In the genomic region with DNA sequence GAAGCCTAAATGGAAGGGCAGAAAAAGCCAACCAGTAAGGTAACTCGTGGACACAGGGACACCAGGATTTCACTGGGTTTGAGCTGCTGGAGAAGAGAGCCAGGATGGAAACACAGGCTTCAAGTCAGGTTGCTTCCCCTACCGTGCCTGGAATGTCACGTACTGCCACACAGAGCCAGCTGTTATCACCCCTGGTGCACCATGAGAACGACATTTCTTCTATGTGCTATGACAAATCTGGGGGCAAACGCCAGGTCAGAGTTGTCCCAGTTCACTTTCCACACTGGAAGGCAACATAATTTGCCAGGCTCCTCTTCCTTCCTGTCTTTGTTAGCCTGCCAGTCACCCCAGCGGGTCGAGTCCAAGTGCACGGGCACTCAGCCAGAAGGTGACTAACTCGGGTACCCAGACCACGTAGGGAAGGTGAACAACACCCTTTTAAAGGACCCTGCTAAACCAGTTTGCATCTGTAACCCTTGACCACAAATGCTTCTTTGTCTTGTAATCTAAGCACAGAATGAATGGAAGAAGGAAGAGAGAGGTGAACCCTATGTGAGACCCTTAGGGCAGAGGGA, we compare ENCODE assay signal across 11 mouse cellular contexts. TPM values are rescaled to one million over a fixed set of nuclear protein-coding genes. Genes with fewer than 3 reads are reported as not detected.
DNase-seq lines count a peak whose midpoint lies in the region; ATAC-seq and TF ChIP-seq lines count a peak whose summit lies in the region.
"Had no signal": no experiment of that assay in that cellular context is flagged by ENCODE, and none has a peak within 500 bp of the region (broad histone marks: within the 10 kb centered on the region; RNA-seq: fewer than 3 reads in every experiment).

No protein-coding gene starts in this region.

- no peaks in the 10 kb centered on the region for H3K36me3 ChIP-seq in heart, embryonic 13.5 days
- no peaks in the 10 kb centered on the region for H3K36me3 ChIP-seq in kidney, postnatal 0 days (ENCODE audit: insufficient read depth, low read length)
- H3K36me3 ChIP-seq in stomach, embryonic 14.5 days (ENCODE audit: control insufficient read depth, insufficient read depth, low read length) = no peaks in the 10 kb centered on the region
- H3K36me3 ChIP-seq: limb, embryonic 12.5 days had no signal

- DNase-seq in adrenal gland, adult (ENCODE audit: inconsistent age in 2 of 2, low spot score in 1 of 2) = peak; percentile 74 to 82
- DNase-seq in adrenal gland, postnatal 4 days (ENCODE audit: low spot score in 2 of 2) = no peak
- DNase-seq in kidney, postnatal 0 days (ENCODE audit: low spot score) = peak; percentile 49
- no peak for DNase-seq in left cerebral cortex, postnatal 25 days (ENCODE audit: low spot score in 2 of 2)
- DNase-seq in cerebellum, postnatal 4 days (ENCODE audit: low spot score in 2 of 2) = no peak
- no peak for DNase-seq in natural killer cell, adult 2 months (ENCODE audit: low spot score in 2 of 2)

- no peak for TF ChIP-seq CTCF in kidney, postnatal 0 days (IDR thresholded peaks at IDR 0.05; ENCODE audit: low read depth)

- H3K4me2 ChIP-seq in heart, embryonic 13.5 days = no peak overlapping the region
- H3K4me2 ChIP-seq in kidney, postnatal 0 days (ENCODE audit: low read length) = no peak overlapping the region
- no peak overlapping the region for H3K4me2 ChIP-seq in stomach, embryonic 14.5 days (replicated peaks; ENCODE audit: low read depth, low read length)
- H3K4me2 ChIP-seq: limb, embryonic 12.5 days had no signal

- no peak for ATAC-seq in heart, embryonic 13.5 days (ENCODE audit: extremely low read depth, insufficient number of reproducible peaks, low FRiP score, low TSS enrichment)
- no peak for ATAC-seq in kidney, postnatal 0 days (replicated peaks; ENCODE audit: low FRiP score, low read depth)
- peak; percentile 81 for ATAC-seq in stomach, embryonic 14.5 days (ENCODE audit: insufficient number of reproducible peaks, insufficient read depth, low FRiP score, low read depth)

- H3K27ac ChIP-seq in heart, embryonic 13.5 days (replicated peaks) = peak overlapping the region; percentile 66
- no peak overlapping the region for H3K27ac ChIP-seq in kidney, postnatal 0 days
- H3K27ac ChIP-seq in stomach, embryonic 14.5 days (ENCODE audit: low read length) = peak overlapping the region; percentile 49; the same call in 1 of the 2 replicates
- H3K27ac ChIP-seq: limb, embryonic 12.5 days had no signal

- no peak overlapping the region for H3K4me3 ChIP-seq in heart, embryonic 13.5 days
- no peak overlapping the region for H3K4me3 ChIP-seq in kidney, postnatal 0 days (replicated peaks; ENCODE audit: low read depth, low read length)
- no peak overlapping the region for H3K4me3 ChIP-seq in stomach, embryonic 14.5 days (ENCODE audit: low read depth, low read length)
- H3K4me3 ChIP-seq: limb, embryonic 12.5 days had no signal

- no peak overlapping the region for H3K9ac ChIP-seq in heart, embryonic 13.5 days
- H3K9ac ChIP-seq in kidney, postnatal 0 days (ENCODE audit: low read depth, low read length) = no peak overlapping the region
- H3K9ac ChIP-seq in stomach, embryonic 14.5 days (replicated peaks; ENCODE audit: low read depth, low read length) = no peak overlapping the region
- H3K9ac ChIP-seq: limb, embryonic 12.5 days had no signal

- 38% methylated on average over 10 of the region's 10 CpGs for WGBS in heart, embryonic 13.5 days
- WGBS in kidney, postnatal 0 days = 60% methylated on average over 10 of the region's 10 CpGs
- WGBS in stomach, embryonic 14.5 days = 53% methylated on average over 10 of the region's 10 CpGs

- peaks cover 4% of the 10 kb centered on the region; the same call in 1 of the 2 replicates for H3K9me3 ChIP-seq in heart, embryonic 13.5 days
- no peaks in the 10 kb centered on the region for H3K9me3 ChIP-seq in kidney, postnatal 0 days (replicated peaks; ENCODE audit: low read length)
- no peaks in the 10 kb centered on the region for H3K9me3 ChIP-seq in stomach, embryonic 14.5 days (ENCODE audit: control insufficient read depth, low read depth, low read length)

- intact Hi-C loops in left cerebral cortex, postnatal 25 days (cut with DNase I) = no loop called here

- no peaks in the 10 kb centered on the region for H3K27me3 ChIP-seq in heart, embryonic 13.5 days (replicated peaks)
- H3K27me3 ChIP-seq in kidney, postnatal 0 days (ENCODE audit: insufficient read depth, low read length) = no peaks in the 10 kb centered on the region
- no peaks in the 10 kb centered on the region for H3K27me3 ChIP-seq in stomach, embryonic 14.5 days (ENCODE audit: control insufficient read depth, insufficient read depth, low read length)
- H3K27me3 ChIP-seq: limb, embryonic 12.5 days had no signal

- peaks cover 9% of the 10 kb centered on the region for H3K4me1 ChIP-seq in heart, embryonic 13.5 days
- no peaks in the 10 kb centered on the region for H3K4me1 ChIP-seq in kidney, postnatal 0 days (replicated peaks; ENCODE audit: insufficient read depth, low read length)
- H3K4me1 ChIP-seq in stomach, embryonic 14.5 days (ENCODE audit: control insufficient read depth, insufficient read depth, low read length) = no peaks in the 10 kb centered on the region
- H3K4me1 ChIP-seq: limb, embryonic 12.5 days had no signal

RNA-seq across cellular contexts. Expression of gene Smurf1, which starts 13.0 kb away (rescaled TPM):
- 10 to 100 TPM; 24.7 to 28.4 TPM for total RNA-seq in adrenal gland, postnatal 4 days (2021)
- polyA plus RNA-seq in heart, embryonic 13.5 days (2015; fragmentation: Nextera tagmentation; extraction: Ambion mirVana) = 12.1 and 12.4 TPM in 2 replicates
- 12.6 and 13.4 TPM in 2 replicates for polyA plus RNA-seq in kidney, postnatal 0 days (2015; fragmentation: Nextera tagmentation; extraction: Ambion mirVana)
- 15.6 and 21.7 TPM in 2 replicates for polyA plus RNA-seq in stomach, embryonic 14.5 days (2014; fragmentation: Nextera tagmentation; extraction: Ambion mirVana)
- 10 to 100 TPM; 33.2 to 36.9 TPM for total RNA-seq in left cerebral cortex, postnatal 25 days (2021)

RNA-seq across cellular contexts. Expression of gene Gm4871, which starts 53.9 kb away (rescaled TPM):
- total RNA-seq in adrenal gland, postnatal 4 days (2021) = not detected
- polyA plus RNA-seq in heart, embryonic 13.5 days (2015; fragmentation: Nextera tagmentation; extraction: Ambion mirVana) = not detected in 2 replicates
- polyA plus RNA-seq in kidney, postnatal 0 days (2015; fragmentation: Nextera tagmentation; extraction: Ambion mirVana) = not detected in 2 replicates
- not detected in 2 replicates for polyA plus RNA-seq in stomach, embryonic 14.5 days (2014; fragmentation: Nextera tagmentation; extraction: Ambion mirVana)
- total RNA-seq in left cerebral cortex, postnatal 25 days (2021) = not detected
- polyA plus RNA-seq: embryonic facial prominence, embryonic 11.5 days; gonadal fat pad, adult 2 months; limb, embryonic 12.5 days had no signal

Comparison
In these comparisons a context has a peak if more than half of its experiments do, and no peak if none do; other contexts are left out.
1. DNase-seq: peak in adrenal gland, adult (2 of 2) and kidney, postnatal 0 days (single experiment); none in adrenal gland, postnatal 4 days (0 of 2), left cerebral cortex, postnatal 25 days (0 of 2), cerebellum, postnatal 4 days (0 of 2) and natural killer cell, adult 2 months (0 of 2).